Mouse (Mus musculus): Measurements from ENCODE around the gene Raf1. TPM values are rescaled to one million over a fixed set of nuclear protein-coding genes. Genes with fewer than 3 reads are reported as not detected.

The Raf1 gene
- total RNA-seq, 1 experiment from 2014 or later = 97.4 TPM

Other genes starting within 250 kb of the Raf1 start
- gene Tsen2, start 132.0 kb downstream of the Raf1 start, total RNA-seq (2021) = 10.6 and 12.4 TPM in 2 replicates
- 0.15 TPM in 1 of 2 replicates, not detected in the other for gene Mkrn2os, start 84.1 kb downstream of the Raf1 start, total RNA-seq (2021)
- 36.2 and 36.6 TPM in 2 replicates for gene Mkrn2, start 74.7 kb downstream of the Raf1 start, total RNA-seq (2021)
- gene Tmem40, start 85.8 kb upstream of the Raf1 start, total RNA-seq (2021) = 0.37 and 0.49 TPM in 2 replicates
- gene Cand2, start 97.9 kb upstream of the Raf1 start, total RNA-seq (2021) = 8.7 and 9.1 TPM in 2 replicates
- 1,105 and 1,295 TPM in 2 replicates for gene Rpl32, start 132.1 kb upstream of the Raf1 start, total RNA-seq (2021)
- gene Efcab12, start 161.8 kb upstream of the Raf1 start, total RNA-seq (2021) = 0.64 and 0.70 TPM in 2 replicates
- gene Mbd4, start 176.7 kb upstream of the Raf1 start, total RNA-seq (2021) = 4.1 and 4.6 TPM in 2 replicates
- 15.4 and 16.5 TPM in 2 replicates for gene Ift122, start 176.8 kb upstream of the Raf1 start, total RNA-seq (2021)

All from adrenal gland, postnatal 14 days (tissue).